Mouse (Mus musculus) thymus, adult 2 months (tissue): ENCODE measurements around the gene Ephb2.

Source experiments
- CTCF ChIP-seq: fragments of 200-500 bp; IDR thresholded peaks from 2 replicates; pipeline ENCODE4 v1.5.1; 2012; ENCODE audit warnings: mild to moderate bottlenecking, control low read depth, low read length, moderate library complexity, borderline replicate concordance; ENCODE audit not compliant: control insufficient read depth, poor library complexity, insufficient read depth; ENCODE audit errors: extremely low read depth
- POLR2A ChIP-seq: fragments of 200-500 bp; IDR thresholded peaks from 2 replicates; pipeline ENCODE4 v1.6.1; 2012; ENCODE audit warnings: mild to moderate bottlenecking, low read length, control low read depth, moderate library complexity; ENCODE audit not compliant: control insufficient read depth, poor library complexity, insufficient read depth; ENCODE audit errors: extremely low read depth

- TF ChIP-seq POLR2A: no peak
- no peak for TF ChIP-seq CTCF
Observed at GRCm38 (mm10) chr4:136631237-136631994, 204.4 kb downstream of the Ephb2 start.
